Mouse (Mus musculus) layer of hippocampus, postnatal 36 days (tissue): ENCODE data around the gene S100a13. TPM values are rescaled to one million over a fixed set of nuclear protein-coding genes. Genes with fewer than 3 reads are reported as not detected.

ENCODE experiments used
- DNase-seq, 2 experiments: peaks; one replicate each; pipeline ENCODE4 v3.0.0; 2022
- total RNA-seq, 2 experiments: library from RNA; stranded (reverse); gene quantifications; 2 replicates each; pipeline ENCODE4 v1.2.3; 2021

S100a13 gene
- total RNA-seq, 2 experiments from 2014 or later: 21.1 to 26.4 TPM

- DNase-seq: peak in 1 of 2 experiments; percentile 37
Observed at GRCm38 (mm10) chr3:90555954-90556353, 41.7 kb downstream of the S100a13 start.

- no peak for DNase-seq
Observed at GRCm38 (mm10) chr3:90560008-90560628, 45.9 kb downstream of the S100a13 start, which contains the start of gene S100a3. TSS of gene S100a3 (plus strand) at chr3:90560578.

Other genes starting within 250 kb of the S100a13 start
- gene Dennd4b, start 249.2 kb upstream of the S100a13 start, total RNA-seq: 10 to 100 TPM; 30.5 to 31.8 TPM
- gene Gatad2b, start 221.3 kb upstream of the S100a13 start, total RNA-seq: 100 to 1,000 TPM in 1 of 2 experiments, 10 to 100 TPM in 1; 95.2 to 109 TPM
- gene Slc27a3, start 124.5 kb upstream of the S100a13 start, total RNA-seq: 10 to 100 TPM; 13.9 to 25.2 TPM
- 10 to 100 TPM; 78.2 to 80.4 TPM for gene Ints3, start 80.8 kb upstream of the S100a13 start, total RNA-seq
- gene Npr1, start 48.6 kb upstream of the S100a13 start, total RNA-seq: 1 to 10 TPM; 4.6 to 6.1 TPM
- gene Ilf2, start 38.3 kb upstream of the S100a13 start, total RNA-seq: 10 to 100 TPM; 83.0 to 83.8 TPM
- 10 to 100 TPM; 49.8 to 50.8 TPM for gene Snapin, start 23.4 kb upstream of the S100a13 start, total RNA-seq
- gene Chtop, start 4.9 kb upstream of the S100a13 start, total RNA-seq: 100 to 1,000 TPM; 145 to 152 TPM
- 10 to 100 TPM; 95.5 to 98.7 TPM for gene S100a1, start within 50 bp of the S100a13 start, total RNA-seq
- gene S100a14, start 12.4 kb downstream of the S100a13 start, total RNA-seq: under 1 TPM; 0.53 to 0.67 TPM
- 10 to 100 TPM; 82.5 to 96.2 TPM for gene S100a16, start 22.8 kb downstream of the S100a13 start, total RNA-seq
- 1 to 10 TPM; 1.1 to 1.4 TPM for gene S100a3, start 46.1 kb downstream of the S100a13 start, total RNA-seq
- not detected for gene S100a2, start 75.8 kb downstream of the S100a13 start, total RNA-seq
- gene Gm42674, start 87.5 kb downstream of the S100a13 start, total RNA-seq: not detected
- gene S100a4, start 89.3 kb downstream of the S100a13 start, total RNA-seq: 1 to 10 TPM; 2.7 to 3.8 TPM
- gene S100a5, start 94.1 kb downstream of the S100a13 start, total RNA-seq: not detected
- 10 to 100 TPM; 18.8 to 23.5 TPM for gene S100a6, start 98.4 kb downstream of the S100a13 start, total RNA-seq
- under 1 TPM; 0.61 to 0.62 TPM for gene S100a7a, start 139.6 kb downstream of the S100a13 start, total RNA-seq
- under 1 TPM in 1 of 2 experiments, not detected in 1; 0.91 TPM for gene S100a8, start 154.5 kb downstream of the S100a13 start, total RNA-seq
- under 1 TPM in 1 of 2 experiments, not detected in 1; 0.86 TPM for gene S100a9, start 181.3 kb downstream of the S100a13 start, total RNA-seq
- gene Pglyrp4, start 212.5 kb downstream of the S100a13 start, total RNA-seq: not detected